Mouse (Mus musculus) testis, postnatal 14 days (tissue): ENCODE measurements around the gene Pemt.
"Not testable (repeated sequence)": the region's sequence is repeated elsewhere in the genome, so short reads cannot be mapped to it uniquely, and the experiment has no call there.

ENCODE experiments used
- DNase-seq: peaks from one replicate; pipeline ENCODE4 v3.0.0; 2021; ENCODE audit warnings: low spot score

Pemt gene

GRCm38 (mm10) chr11:59948401-59948767 lies 97.9 kb downstream of the Pemt start:
- no peak for DNase-seq

- DNase-seq = peak; percentile 95
Observed at GRCm38 (mm10) chr11:59947752-59948400, 98.4 kb downstream of the Pemt start, which contains the start of gene Med9. Med9 (plus strand) TSS chr11:59948206.

- not testable (repeated sequence) for DNase-seq
Observed at GRCm38 (mm10) chr11:59944855-59945254, 101.4 kb downstream of the Pemt start.

- peak; percentile 53 for DNase-seq
Observed at GRCm38 (mm10) chr11:59941391-59941790, 104.9 kb downstream of the Pemt start.

- DNase-seq = no peak
Observed at GRCm38 (mm10) chr11:59940645-59941044, 105.6 kb downstream of the Pemt start.

GRCm38 (mm10) chr11:59939821-59940220 lies 106.5 kb downstream of the Pemt start:
- no peak for DNase-seq

GRCm38 (mm10) chr11:59937615-59938014 lies 108.7 kb downstream of the Pemt start:
- peak; percentile 80 for DNase-seq

- no peak for DNase-seq
Observed at GRCm38 (mm10) chr11:59937023-59937422, 109.3 kb downstream of the Pemt start.

- DNase-seq = no peak
Observed at GRCm38 (mm10) chr11:59933943-59934342, 112.3 kb downstream of the Pemt start.

GRCm38 (mm10) chr11:59932560-59933337 lies 113.5 kb downstream of the Pemt start:
- no peak for DNase-seq

GRCm38 (mm10) chr11:59930031-59930430 lies 116.3 kb downstream of the Pemt start:
- no peak for DNase-seq

GRCm38 (mm10) chr11:59921265-59921664 lies 125.0 kb downstream of the Pemt start:
- no peak for DNase-seq
